Comparison of ENCODE assay signal across 8 mouse cellular contexts in the genomic region with DNA sequence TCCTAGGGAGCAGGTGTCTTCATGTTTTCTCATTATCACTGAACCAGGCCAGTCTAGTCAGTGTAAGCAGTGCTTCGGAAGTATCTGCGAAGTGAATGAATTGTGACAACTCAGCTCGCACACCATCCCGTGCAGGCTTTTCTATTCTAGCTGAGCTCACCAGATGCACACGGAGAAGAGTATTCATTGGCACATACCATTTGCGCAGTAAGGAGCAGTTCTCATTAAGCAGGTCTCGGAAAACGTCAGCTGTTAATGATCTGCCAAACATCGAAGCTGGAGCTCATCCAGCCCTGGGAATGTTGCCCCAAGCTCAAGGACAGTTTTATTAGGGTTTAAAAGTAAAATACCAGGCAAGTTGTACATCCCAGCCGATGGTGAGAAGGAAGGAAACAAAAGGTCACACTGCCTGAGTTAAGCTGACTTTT. TPM values are rescaled to one million over a fixed set of nuclear protein-coding genes. Genes with fewer than 3 reads are reported as not detected.
DNase-seq lines count a peak whose midpoint lies in the region; ATAC-seq lines count a peak whose summit lies in the region.

No protein-coding gene starts in this region.

- H3K4me1 ChIP-seq in hindbrain, embryonic 14.5 days (replicated peaks; ENCODE audit: control insufficient read depth, insufficient read depth, low read length) = no peaks in the 10 kb centered on the region
- H3K4me1 ChIP-seq in hindbrain, embryonic 10.5 days (replicated peaks) = peaks cover 11% of the 10 kb centered on the region

- H3K9ac ChIP-seq in hindbrain, embryonic 14.5 days = no peak overlapping the region

- H3K27ac ChIP-seq in hindbrain, embryonic 14.5 days = peak overlapping the region; percentile 32; the same call in 1 of the 2 replicates
- no peak overlapping the region for H3K27ac ChIP-seq in hindbrain, embryonic 10.5 days

- 69% methylated on average over 10 of the region's 10 CpGs for WGBS in hindbrain, embryonic 14.5 days
- 92% methylated on average over 10 of the region's 10 CpGs for WGBS in hindbrain, embryonic 10.5 days

- H3K4me3 ChIP-seq in hindbrain, embryonic 14.5 days (replicated peaks; ENCODE audit: low read length) = no peak overlapping the region
- H3K4me3 ChIP-seq in hindbrain, embryonic 10.5 days = no peak overlapping the region

- H3K9me3 ChIP-seq in hindbrain, embryonic 14.5 days (ENCODE audit: control insufficient read depth, low read length) = no peaks in the 10 kb centered on the region
- no peaks in the 10 kb centered on the region for H3K9me3 ChIP-seq in hindbrain, embryonic 10.5 days

- no peak overlapping the region for H3K4me2 ChIP-seq in hindbrain, embryonic 14.5 days (replicated peaks)

- DNase-seq in hindbrain, embryonic 14.5 days (ENCODE audit: low spot score) = no peak
- DNase-seq in hindbrain, embryonic 10.5 days (ENCODE audit: low spot score) = no peak
- peak; percentile 58 for DNase-seq in brain, adult 2 months (ENCODE audit: low read depth, low spot score)
- DNase-seq in forelimb bud, embryonic 11.5 days (ENCODE audit: low read depth, low spot score) = peak; percentile 18
- DNase-seq in layer of hippocampus, postnatal 14 days (ENCODE audit: low spot score in 2 of 2) = peak; percentile 52 to 55
- DNase-seq in ovary, postnatal 14 days (ENCODE audit: low spot score) = peak; percentile 14
- DNase-seq in T-cell, adult 2 months (ENCODE audit: low spot score) = no peak
- DNase-seq in urinary bladder, postnatal 36 days (ENCODE audit: low spot score in 2 of 2) = no peak

- ATAC-seq in hindbrain, embryonic 14.5 days (ENCODE audit: low FRiP score) = no peak

- H3K36me3 ChIP-seq in hindbrain, embryonic 14.5 days (replicated peaks; ENCODE audit: control insufficient read depth, insufficient read depth) = peaks cover 53% of the 10 kb centered on the region
- H3K36me3 ChIP-seq in hindbrain, embryonic 10.5 days = peaks cover 56% of the 10 kb centered on the region

- no peaks in the 10 kb centered on the region for H3K27me3 ChIP-seq in hindbrain, embryonic 14.5 days (ENCODE audit: control insufficient read depth, insufficient read depth, low read length)
- H3K27me3 ChIP-seq in hindbrain, embryonic 10.5 days (ENCODE audit: insufficient read depth, poor library complexity, severe bottlenecking) = no peaks in the 10 kb centered on the region

RNA-seq across cellular contexts. Expression of a gene that starts 5.6 kb away (rescaled TPM):
- 0.25 and 0.32 TPM in 2 replicates for polyA plus RNA-seq in hindbrain, embryonic 14.5 days (2014; fragmentation: Nextera tagmentation; extraction: Ambion mirVana)
- polyA plus RNA-seq in hindbrain, embryonic 10.5 days (2016; fragmentation: Nextera tagmentation; extraction: Ambion mirVana) = 0.35 and 0.47 TPM in 2 replicates
- under 1 TPM; 0.21 to 0.45 TPM for total RNA-seq in layer of hippocampus, postnatal 14 days (2021)

RNA-seq across cellular contexts. Expression of a gene that starts 37.2 kb away (rescaled TPM):
- 8.5 and 9.3 TPM in 2 replicates for polyA plus RNA-seq in hindbrain, embryonic 14.5 days (2014; fragmentation: Nextera tagmentation; extraction: Ambion mirVana)
- 10.5 and 12.4 TPM in 2 replicates for polyA plus RNA-seq in hindbrain, embryonic 10.5 days (2016; fragmentation: Nextera tagmentation; extraction: Ambion mirVana)
- 1 to 10 TPM; 9.4 to 9.7 TPM for total RNA-seq in layer of hippocampus, postnatal 14 days (2021)

RNA-seq across cellular contexts. Expression of a gene that starts 53.3 kb away (rescaled TPM):
- 2.4 and 3.2 TPM in 2 replicates for polyA plus RNA-seq in hindbrain, embryonic 14.5 days (2014; fragmentation: Nextera tagmentation; extraction: Ambion mirVana)
- 19.8 and 24.2 TPM in 2 replicates for polyA plus RNA-seq in hindbrain, embryonic 10.5 days (2016; fragmentation: Nextera tagmentation; extraction: Ambion mirVana)
- total RNA-seq in layer of hippocampus, postnatal 14 days (2021) = under 1 TPM; 0.31 to 0.74 TPM

Comparison
In these comparisons a context has a peak if more than half of its experiments do, and no peak if none do; other contexts are left out.
1. DNase-seq: peak in brain, adult 2 months (single experiment), forelimb bud, embryonic 11.5 days (single experiment), layer of hippocampus, postnatal 14 days (2 of 2) and ovary, postnatal 14 days (single experiment); none in hindbrain, embryonic 14.5 days (single experiment), hindbrain, embryonic 10.5 days (single experiment), T-cell, adult 2 months (single experiment) and urinary bladder, postnatal 36 days (0 of 2).